Mouse (Mus musculus) testis, postnatal 14 days (tissue): ENCODE measurements around the gene Amy1.
"Not testable (repeated sequence)": the region's sequence is repeated elsewhere in the genome, so short reads cannot be mapped to it uniquely, and the experiment has no call there.

Experiments used
- DNase-seq: peaks from one replicate; pipeline ENCODE4 v3.0.0; 2021; ENCODE audit warnings: low spot score

Amy1 gene

GRCm38 (mm10) chr3:113606599-113606998 is at the start of gene Amy1:
TSS of gene Amy1 (minus strand) at chr3:113606699.
- no peak for DNase-seq

GRCm38 (mm10) chr3:113654335-113654734 is 47.8 kb upstream of the Amy1 start:
- DNase-seq = no peak

GRCm38 (mm10) chr3:113651386-113651785 is 44.9 kb upstream of the Amy1 start:
- not testable (repeated sequence) for DNase-seq

- no peak for DNase-seq
Measured at GRCm38 (mm10) chr3:113639545-113639944, 33.0 kb upstream of the Amy1 start.

GRCm38 (mm10) chr3:113634220-113634619 is 27.7 kb upstream of the Amy1 start:
- DNase-seq = no peak

GRCm38 (mm10) chr3:113631611-113632010 is 25.1 kb upstream of the Amy1 start:
- no peak for DNase-seq

- DNase-seq = no peak
Measured at GRCm38 (mm10) chr3:113630564-113630963, 24.1 kb upstream of the Amy1 start.

GRCm38 (mm10) chr3:113629606-113630359 is 23.3 kb upstream of the Amy1 start, which contains the start of gene Rnpc3:
TSS of gene Rnpc3 (minus strand) at chr3:113630149.
- DNase-seq = peak; percentile 96

GRCm38 (mm10) chr3:113590844-113591243 is 15.7 kb downstream of the Amy1 start:
- DNase-seq = no peak

- no peak for DNase-seq
Measured at GRCm38 (mm10) chr3:113574578-113574977, 31.9 kb downstream of the Amy1 start.

GRCm38 (mm10) chr3:113574138-113574537 is 32.4 kb downstream of the Amy1 start:
- DNase-seq = no peak

GRCm38 (mm10) chr3:113572158-113572557 is 34.3 kb downstream of the Amy1 start:
- no peak for DNase-seq

GRCm38 (mm10) chr3:113539692-113540091 is 66.8 kb downstream of the Amy1 start:
- DNase-seq = no peak

GRCm38 (mm10) chr3:113532328-113532727 is 74.2 kb downstream of the Amy1 start, which contains the start of gene Amy2a1:
TSS of gene Amy2a1 (minus strand) at chr3:113532428.
- DNase-seq = not testable (repeated sequence)
